In genomic region chr11:96399923-96400322, GRCm38 (mm10) we compare ENCODE assay signal across 10 mouse cellular contexts. TPM values are rescaled to one million over a fixed set of nuclear protein-coding genes. Genes with fewer than 3 reads are reported as not detected.
DNase-seq lines count a peak whose midpoint lies in the region; ATAC-seq lines count a peak whose summit lies in the region.
"Had no signal": no experiment of that assay in that cellular context is flagged by ENCODE, and none has a peak within 500 bp of the region (broad histone marks: within the 10 kb centered on the region; RNA-seq: fewer than 3 reads in every experiment).

No protein-coding gene starts in this region.

- no peak overlapping the region for H3K4me3 ChIP-seq in embryonic facial prominence, embryonic 10.5 days
- H3K4me3 ChIP-seq in intestine, embryonic 14.5 days (ENCODE audit: low read depth, low read length): no peak overlapping the region
- H3K4me3 ChIP-seq in stomach, embryonic 16.5 days (replicated peaks; ENCODE audit: low read length): no peak overlapping the region

- H3K27ac ChIP-seq in embryonic facial prominence, embryonic 10.5 days (replicated peaks): no peak overlapping the region
- peak overlapping the region; percentile 19; the same call in 1 of the 2 replicates for H3K27ac ChIP-seq in intestine, embryonic 14.5 days (ENCODE audit: low read depth)
- no peak overlapping the region for H3K27ac ChIP-seq in stomach, embryonic 16.5 days (ENCODE audit: low read length)
- H3K27ac ChIP-seq: hindbrain, embryonic 14.5 days had no signal

- H3K9me3 ChIP-seq in embryonic facial prominence, embryonic 10.5 days: no peaks in the 10 kb centered on the region
- H3K9me3 ChIP-seq in intestine, embryonic 14.5 days (ENCODE audit: control insufficient read depth, low read length): no peaks in the 10 kb centered on the region
- no peaks in the 10 kb centered on the region for H3K9me3 ChIP-seq in stomach, embryonic 16.5 days (replicated peaks; ENCODE audit: control insufficient read depth, low read length)

- no peak for ATAC-seq in intestine, embryonic 14.5 days (replicated peaks; ENCODE audit: low FRiP score, low TSS enrichment, low read depth)
- ATAC-seq in stomach, embryonic 16.5 days (ENCODE audit: insufficient read depth, low FRiP score): peak; percentile 25; the same call in 1 of the 2 replicates

- peaks cover 85% of the 10 kb centered on the region for H3K27me3 ChIP-seq in embryonic facial prominence, embryonic 10.5 days (replicated peaks; ENCODE audit: low read depth, poor library complexity, severe bottlenecking)
- H3K27me3 ChIP-seq in intestine, embryonic 14.5 days (replicated peaks; ENCODE audit: control insufficient read depth, insufficient read depth, low read length): no peaks in the 10 kb centered on the region
- no peaks in the 10 kb centered on the region for H3K27me3 ChIP-seq in stomach, embryonic 16.5 days (ENCODE audit: control insufficient read depth, insufficient read depth, low read length)

- peak; percentile 31 to 47 for DNase-seq in kidney, postnatal 4 days
- DNase-seq in kidney, postnatal 25 days: no peak
- peak; percentile 26 for DNase-seq in embryonic facial prominence, embryonic 10.5 days (ENCODE audit: low spot score)
- no peak for DNase-seq in intestine, embryonic 14.5 days (ENCODE audit: low spot score)
- no peak for DNase-seq in ovary, postnatal 10 days (ENCODE audit: low spot score)
- DNase-seq in left cerebral cortex, postnatal 10 days (ENCODE audit: extremely low spot score in 1 of 2, low spot score in 2 of 2): no peak
- DNase-seq in gastrocnemius, adult 18-20 months (ENCODE audit: low spot score): no peak

- whole genome bisulfite sequencing in embryonic facial prominence, embryonic 10.5 days: 22% methylated on average over 8 of the region's 8 CpGs
- WGBS in intestine, embryonic 14.5 days: 8% methylated on average over 8 of the region's 8 CpGs
- 21% methylated on average over 8 of the region's 8 CpGs for WGBS in stomach, embryonic 16.5 days

- H3K36me3 ChIP-seq in embryonic facial prominence, embryonic 10.5 days (replicated peaks): no peaks in the 10 kb centered on the region
- no peaks in the 10 kb centered on the region for H3K36me3 ChIP-seq in intestine, embryonic 14.5 days (ENCODE audit: control insufficient read depth, insufficient read depth, low read length)
- no peaks in the 10 kb centered on the region for H3K36me3 ChIP-seq in stomach, embryonic 16.5 days (ENCODE audit: control insufficient read depth, insufficient read depth, low read length)

- peaks cover 23% of the 10 kb centered on the region for H3K4me1 ChIP-seq in embryonic facial prominence, embryonic 10.5 days
- H3K4me1 ChIP-seq in intestine, embryonic 14.5 days (replicated peaks; ENCODE audit: control insufficient read depth, insufficient read depth, low read length): peaks cover 43% of the 10 kb centered on the region
- H3K4me1 ChIP-seq in stomach, embryonic 16.5 days (ENCODE audit: control insufficient read depth, insufficient read depth, low read length): peaks cover 21% of the 10 kb centered on the region; the same call in 1 of the 2 replicates

- intact Hi-C loops in left cerebral cortex, postnatal 10 days (cut with DNase I): no loop called here

- no peak overlapping the region for H3K4me2 ChIP-seq in intestine, embryonic 14.5 days (ENCODE audit: low read length)
- no peak overlapping the region for H3K4me2 ChIP-seq in stomach, embryonic 16.5 days (ENCODE audit: low read depth, low read length)
- H3K4me2 ChIP-seq: hindbrain, embryonic 14.5 days had no signal

- no peak overlapping the region for H3K9ac ChIP-seq in intestine, embryonic 14.5 days (ENCODE audit: low read length)
- H3K9ac ChIP-seq in stomach, embryonic 16.5 days (ENCODE audit: low read length): no peak overlapping the region
- H3K9ac ChIP-seq: hindbrain, embryonic 14.5 days had no signal

RNA-seq across cellular contexts. Expression of gene Hoxb1, which starts 34.4 kb away (rescaled TPM):
- polyA plus RNA-seq in embryonic facial prominence, embryonic 10.5 days (2016; fragmentation: Nextera tagmentation; extraction: Ambion mirVana): 1.2 and 7.1 TPM in 2 replicates
- polyA plus RNA-seq in intestine, embryonic 14.5 days (2014; fragmentation: Nextera tagmentation; extraction: Ambion mirVana): 0.36 and 0.42 TPM in 2 replicates
- polyA plus RNA-seq in stomach, embryonic 16.5 days (2015; fragmentation: Nextera tagmentation; extraction: Ambion mirVana): 0.24 TPM in 1 of 2 replicates, not detected in the other
- not detected for total RNA-seq in left cerebral cortex, postnatal 10 days (2021)
- not detected for total RNA-seq in gastrocnemius, adult 18-20 months (2021)
- total RNA-seq: left cerebral cortex, postnatal 36 days had no signal

RNA-seq across cellular contexts. Expression of gene Hoxb2, which starts 49.6 kb away (rescaled TPM):
- polyA plus RNA-seq in embryonic facial prominence, embryonic 10.5 days (2016; fragmentation: Nextera tagmentation; extraction: Ambion mirVana): 5.8 and 17.0 TPM in 2 replicates
- polyA plus RNA-seq in intestine, embryonic 14.5 days (2014; fragmentation: Nextera tagmentation; extraction: Ambion mirVana): 22.9 and 27.9 TPM in 2 replicates
- 9.1 and 11.5 TPM in 2 replicates for polyA plus RNA-seq in stomach, embryonic 16.5 days (2015; fragmentation: Nextera tagmentation; extraction: Ambion mirVana)
- not detected for total RNA-seq in left cerebral cortex, postnatal 10 days (2021)
- total RNA-seq in gastrocnemius, adult 18-20 months (2021): not detected
- total RNA-seq: left cerebral cortex, postnatal 36 days had no signal

Comparison
In these comparisons a context has a peak if more than half of its experiments do, and no peak if none do; other contexts are left out.
1. DNase-seq: peak in kidney, postnatal 4 days (2 of 2) and embryonic facial prominence, embryonic 10.5 days (single experiment); none in kidney, postnatal 25 days (0 of 2), intestine, embryonic 14.5 days (single experiment), ovary, postnatal 10 days (single experiment), left cerebral cortex, postnatal 10 days (0 of 2) and gastrocnemius, adult 18-20 months (single experiment).